In the genomic region with DNA sequence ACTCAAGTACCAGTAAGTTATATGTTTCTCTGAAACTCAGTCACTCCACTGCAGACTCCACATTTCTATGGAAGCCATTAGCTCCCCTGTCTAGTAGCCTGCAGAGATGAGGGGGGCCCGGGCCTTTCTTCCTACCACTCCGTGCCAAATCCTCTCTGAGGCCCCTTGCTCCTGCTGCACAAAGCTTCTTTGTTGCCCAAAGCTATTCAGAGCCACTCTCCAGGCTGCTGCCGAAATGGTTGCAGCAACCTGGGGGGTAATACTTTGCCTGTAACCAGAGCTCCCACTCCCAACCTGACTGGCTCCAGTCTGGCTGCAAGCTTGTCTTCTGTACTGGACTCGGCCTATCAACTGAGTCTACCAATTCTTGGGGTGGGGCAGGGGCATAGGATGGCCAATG, we compare ENCODE assay signal across 13 mouse cellular contexts. TPM values are rescaled to one million over a fixed set of nuclear protein-coding genes. Genes with fewer than 3 reads are reported as not detected.
DNase-seq lines count a peak whose midpoint lies in the region; ATAC-seq and TF ChIP-seq lines count a peak whose summit lies in the region.
"Had no signal": no experiment of that assay in that cellular context is flagged by ENCODE, and none has a peak within 500 bp of the region (broad histone marks: within the 10 kb centered on the region; RNA-seq: fewer than 3 reads in every experiment).

No protein-coding gene starts in this region.

- 31% methylated on average over 4 of the region's 4 CpGs for WGBS in embryonic facial prominence, embryonic 12.5 days
- 28% methylated on average over 4 of the region's 4 CpGs for WGBS in hindbrain, embryonic 11.5 days
- WGBS in midbrain, embryonic 12.5 days, result 24% methylated on average over 4 of the region's 4 CpGs
- 67% methylated on average over 4 of the region's 4 CpGs for WGBS in thymus, adult 2 months
- WGBS in cerebellum, adult 2 months, result 17% methylated on average over 4 of the region's 4 CpGs

- H3K27ac ChIP-seq in embryonic facial prominence, embryonic 12.5 days, result no peak overlapping the region
- H3K27ac ChIP-seq in hindbrain, embryonic 11.5 days (ENCODE audit: low read depth, low read length), result no peak overlapping the region
- no peak overlapping the region for H3K27ac ChIP-seq in midbrain, embryonic 12.5 days (replicated peaks)
- H3K27ac ChIP-seq in thymus, adult 2 months (ENCODE audit: control insufficient read depth, insufficient read depth, low read length), result no peak overlapping the region
- no peak overlapping the region for H3K27ac ChIP-seq in cerebellum, adult 2 months (ENCODE audit: insufficient read depth, low read length)

- no peaks in the 10 kb centered on the region for H3K9me3 ChIP-seq in embryonic facial prominence, embryonic 12.5 days
- no peaks in the 10 kb centered on the region for H3K9me3 ChIP-seq in hindbrain, embryonic 11.5 days (ENCODE audit: control insufficient read depth, low read length)
- no peaks in the 10 kb centered on the region for H3K9me3 ChIP-seq in midbrain, embryonic 12.5 days

- peaks cover 14% of the 10 kb centered on the region for H3K27me3 ChIP-seq in embryonic facial prominence, embryonic 12.5 days
- H3K27me3 ChIP-seq in hindbrain, embryonic 11.5 days (ENCODE audit: control insufficient read depth, insufficient read depth, low read length), result 0 out of 2 replicates have a peak, but pooled peaks cover 3% of the 10 kb centered on the region
- peaks cover 76% of the 10 kb centered on the region for H3K27me3 ChIP-seq in midbrain, embryonic 12.5 days
- H3K27me3 ChIP-seq in thymus, adult 2 months (ENCODE audit: control insufficient read depth, insufficient read depth, low read length), result no peaks in the 10 kb centered on the region
- no peaks in the 10 kb centered on the region for H3K27me3 ChIP-seq in cerebellum, adult 2 months (ENCODE audit: control insufficient read depth, insufficient read depth, low read length)

- no peaks in the 10 kb centered on the region for H3K4me1 ChIP-seq in embryonic facial prominence, embryonic 12.5 days
- H3K4me1 ChIP-seq in hindbrain, embryonic 11.5 days (replicated peaks; ENCODE audit: control insufficient read depth, insufficient read depth, low read length), result no peaks in the 10 kb centered on the region
- peaks cover 4% of the 10 kb centered on the region; the same call in 1 of the 2 replicates for H3K4me1 ChIP-seq in midbrain, embryonic 12.5 days
- H3K4me1 ChIP-seq in thymus, adult 2 months (replicated peaks; ENCODE audit: control insufficient read depth, insufficient read depth, low read length), result no peaks in the 10 kb centered on the region
- H3K4me1 ChIP-seq in cerebellum, adult 2 months (ENCODE audit: control insufficient read depth, insufficient read depth, low read length), result no peaks in the 10 kb centered on the region

- no peak overlapping the region for H3K4me3 ChIP-seq in embryonic facial prominence, embryonic 12.5 days
- no peak overlapping the region for H3K4me3 ChIP-seq in hindbrain, embryonic 11.5 days (ENCODE audit: low read depth, low read length)
- no peak overlapping the region for H3K4me3 ChIP-seq in midbrain, embryonic 12.5 days
- no peak overlapping the region for H3K4me3 ChIP-seq in thymus, adult 2 months (ENCODE audit: control insufficient read depth, insufficient read depth, low read length)
- no peak overlapping the region for H3K4me3 ChIP-seq in cerebellum, adult 2 months (replicated peaks; ENCODE audit: insufficient read depth, low read depth, low read length)
- H3K4me3 ChIP-seq: myocyte had no signal

- no peak overlapping the region for H3K9ac ChIP-seq in embryonic facial prominence, embryonic 12.5 days
- H3K9ac ChIP-seq in hindbrain, embryonic 11.5 days (ENCODE audit: low read depth, low read length), result no peak overlapping the region
- no peak overlapping the region for H3K9ac ChIP-seq in midbrain, embryonic 12.5 days (replicated peaks)

- TF ChIP-seq POLR2A in thymus, adult 2 months (IDR thresholded peaks at IDR 0.05; ENCODE audit: control insufficient read depth, extremely low read depth, insufficient read depth, low read length, poor library complexity), result no peak
- TF ChIP-seq POLR2A in cerebellum, adult 2 months (IDR thresholded peaks at IDR 0.05; ENCODE audit: borderline replicate concordance, insufficient read depth, low read length), result no peak

- H3K36me3 ChIP-seq in embryonic facial prominence, embryonic 12.5 days, result no peaks in the 10 kb centered on the region
- H3K36me3 ChIP-seq in hindbrain, embryonic 11.5 days (ENCODE audit: control insufficient read depth, insufficient read depth, low read length), result no peaks in the 10 kb centered on the region
- no peaks in the 10 kb centered on the region for H3K36me3 ChIP-seq in midbrain, embryonic 12.5 days
- H3K36me3 ChIP-seq in thymus, adult 2 months (ENCODE audit: control insufficient read depth, insufficient read depth, low read length), result no peaks in the 10 kb centered on the region

- no peak overlapping the region for H3K4me2 ChIP-seq in embryonic facial prominence, embryonic 12.5 days (replicated peaks)
- H3K4me2 ChIP-seq in hindbrain, embryonic 11.5 days (replicated peaks; ENCODE audit: low read depth, low read length), result no peak overlapping the region
- no peak overlapping the region for H3K4me2 ChIP-seq in midbrain, embryonic 12.5 days (replicated peaks)

- no peak for TF ChIP-seq CTCF in thymus, adult 2 months (IDR thresholded peaks at IDR 0.05; ENCODE audit: borderline replicate concordance, control insufficient read depth, extremely low read depth, insufficient read depth, low read length, poor library complexity)
- TF ChIP-seq CTCF in cerebellum, adult 2 months (IDR thresholded peaks at IDR 0.05; ENCODE audit: borderline replicate concordance, insufficient read depth, low read depth, low read length), result no peak

- DNase-seq in embryo, embryonic 11.5 days (ENCODE audit: low read depth, low spot score), result peak; percentile 7
- peak; percentile 22 for DNase-seq in hindbrain, embryonic 11.5 days (ENCODE audit: low spot score)
- no peak for DNase-seq in thymus, adult 2 months
- DNase-seq in gastrocnemius, postnatal 36 days, result no peak
- no peak for DNase-seq in cerebellum, adult 2 months
- DNase-seq: adrenal gland, postnatal 36 days; heart, adult 18-20 months; layer of hippocampus, postnatal 36 days; lung, postnatal 10 days; thymus, postnatal 36 days had no signal

- peak; percentile 77 for ATAC-seq in embryonic facial prominence, embryonic 12.5 days (ENCODE audit: insufficient number of reproducible peaks, insufficient read depth, low FRiP score, low TSS enrichment)
- peak; percentile 68 for ATAC-seq in hindbrain, embryonic 11.5 days (ENCODE audit: low FRiP score)
- ATAC-seq in midbrain, embryonic 12.5 days (ENCODE audit: low FRiP score, low read depth), result peak; percentile 84

- intact Hi-C loops in gastrocnemius, postnatal 36 days (cut with DNase I), result no loop called here

RNA-seq across cellular contexts. Expression of a gene that starts 17.2 kb away (rescaled TPM):
- polyA plus RNA-seq in embryonic facial prominence, embryonic 12.5 days (2016; fragmentation: Nextera tagmentation; extraction: Ambion mirVana), result 7.6 and 10.3 TPM in 2 replicates
- 8.8 and 10.1 TPM in 2 replicates for polyA plus RNA-seq in hindbrain, embryonic 11.5 days (2014; fragmentation: Nextera tagmentation; extraction: Ambion mirVana)
- 11.6 and 12.7 TPM in 2 replicates for polyA plus RNA-seq in midbrain, embryonic 12.5 days (2016; fragmentation: Nextera tagmentation; extraction: Ambion mirVana)
- 3.7 and 10.1 TPM in 2 replicates for polyA plus RNA-seq in thymus, adult 2 months (2012; rRNA removed)
- total RNA-seq in gastrocnemius, postnatal 36 days (2021), result 10 to 100 TPM; 13.3 to 13.5 TPM
- 9.0 and 11.4 TPM in 2 replicates for polyA plus RNA-seq in cerebellum, adult 2 months (2012; rRNA removed)

Comparison
In these comparisons a context has a peak if more than half of its experiments do, and no peak if none do; other contexts are left out.
1. DNase-seq: peak in embryo, embryonic 11.5 days (single experiment) and hindbrain, embryonic 11.5 days (single experiment); none in thymus, adult 2 months (single experiment), gastrocnemius, postnatal 36 days (0 of 2) and cerebellum, adult 2 months (0 of 2).
2. Peak in every context shown above with its lines, with median percentiles within 50 percentile points of each other: ATAC-seq.